Mouse (Mus musculus) midbrain, embryonic 12.5 days (tissue): ENCODE results near the gene Tlr11. TPM values are rescaled to one million over a fixed set of nuclear protein-coding genes. Genes with fewer than 3 reads are reported as not detected.

ENCODE experiments used
- ATAC-seq: fragments of 200-750 bp; cut with Nextera tagmentation; 2 replicates; pipeline ENCODE4 v1.8.0; 2017; ENCODE audit warnings: low read depth, moderate TSS enrichment, moderate library complexity; ENCODE audit not compliant: low FRiP score
- H3K27ac ChIP-seq: fragments of 300-500 bp; sonication (generic); replicated peaks from 2 replicates; pipeline ENCODE4 v1.5.1; 2016; ENCODE audit warnings: mild to moderate bottlenecking
- H3K27me3 ChIP-seq: fragments of 300-500 bp; sonication (generic); 2 replicates; pipeline ENCODE4 v1.6.1; 2016; ENCODE audit warnings: mild to moderate bottlenecking
- H3K36me3 ChIP-seq: fragments of 300-500 bp; sonication (generic); 2 replicates; pipeline ENCODE4 v1.6.1; 2016
- H3K4me1 ChIP-seq: fragments of 300-500 bp; sonication (generic); 2 replicates; pipeline ENCODE4 v1.6.1; 2016
- H3K4me2 ChIP-seq: fragments of 300-500 bp; sonication (generic); replicated peaks from 2 replicates; pipeline ENCODE4 v1.6.1; 2016; ENCODE audit warnings: mild to moderate bottlenecking, moderate library complexity
- H3K4me3 ChIP-seq: fragments of 300-500 bp; sonication (generic); 2 replicates; pipeline ENCODE4 v1.5.1; 2016; ENCODE audit warnings: mild to moderate bottlenecking
- H3K9ac ChIP-seq: fragments of 300-500 bp; sonication (generic); replicated peaks from 2 replicates; pipeline ENCODE4 v1.6.1; 2016; ENCODE audit warnings: mild to moderate bottlenecking, moderate library complexity
- H3K9me3 ChIP-seq: fragments of 300-500 bp; sonication (generic); 2 replicates; pipeline ENCODE4 v1.6.1; 2016; ENCODE audit warnings: mild to moderate bottlenecking
- WGBS: fragments of 180-500 bp; shearing (Covaris S2); methylation state at CpG from one replicate; pipeline ENCODE4 v1.1.7; 2016; 5-methylcytosine and 5-hydroxymethylcytosine counted together
- polyA plus RNA-seq: library from polyadenylated mRNA; unstranded; fragments of >200 nt; fragmentation: Nextera tagmentation; extraction: Ambion mirVana; gene quantifications from 2 replicates; pipeline ENCODE4 v1.2.1, GENCODE M21; 2016

Tlr11 gene
- not detected in 2 replicates for polyA plus RNA-seq

DNA sequence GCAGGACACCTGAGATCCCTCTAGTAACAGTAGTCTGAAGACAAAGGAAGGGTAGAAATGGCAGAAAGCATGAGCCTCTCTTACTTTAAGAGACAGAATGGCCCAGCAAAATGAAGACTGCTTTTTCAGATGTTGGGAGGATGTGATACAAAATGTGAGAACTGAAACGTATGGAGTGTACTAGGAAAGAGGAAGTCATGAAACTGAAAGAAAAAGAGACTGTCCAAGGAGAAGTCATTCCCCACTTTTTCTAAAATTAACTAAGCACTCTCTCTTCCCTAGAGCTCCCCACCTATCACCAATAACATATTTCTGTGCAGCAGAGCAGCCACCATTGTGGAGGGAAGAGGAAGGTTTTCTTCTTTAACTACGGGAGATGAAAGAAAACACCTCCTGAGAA, at the start of gene Tlr11:
Gene Tlr11, plus strand, starts transcription at position 322 of the 400 bp plus-strand sequence.
- Histone ChIP-seq H3K27ac (no peak within 1 kb of the TSS), H3K9me3 (0 out of 2 replicates have a peak, but pooled peaks cover 3% of the 10 kb centered on the region), H3K4me1 (no peaks in the 10 kb centered on the region), H3K9ac (no peak within 1 kb of the TSS), H3K4me3 (no peak within 1 kb of the TSS), H3K36me3 (no peaks in the 10 kb centered on the region), H3K4me2 (no peak within 1 kb of the TSS), H3K27me3 (no peaks in the 10 kb centered on the region)
- WGBS: 82% methylated on average over 2 of the region's 2 CpGs
- ATAC-seq: no peak

DNA sequence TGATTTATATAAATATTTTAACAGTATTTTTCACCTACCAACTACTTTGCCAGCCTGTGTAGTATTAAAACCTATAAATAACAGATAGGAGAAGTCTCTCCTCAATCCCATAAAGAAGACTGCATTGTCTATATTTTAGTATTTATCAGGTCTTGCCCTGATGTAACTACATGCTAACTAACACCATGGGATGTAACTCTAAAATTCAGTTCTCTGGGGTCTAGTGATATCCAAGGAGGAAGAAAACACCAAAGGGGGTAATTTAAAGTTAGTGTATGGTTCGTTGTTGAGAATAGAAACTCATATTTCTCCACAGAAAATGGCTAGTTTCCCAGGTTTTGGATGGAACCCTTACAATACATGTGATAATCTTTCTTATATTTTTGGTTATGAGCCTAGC, 31.1 kb upstream of the Tlr11 start, which contains the start of gene Olfr734:
Gene Olfr734, minus strand, starts transcription at position 101 of the 400 bp plus-strand sequence.
- Histone ChIP-seq H3K27me3 (no peaks in the 10 kb centered on the region), H3K4me1 (no peaks in the 10 kb centered on the region), H3K27ac (no peak within 1 kb of the TSS), H3K9ac (no peak within 1 kb of the TSS), H3K9me3 (peaks cover 3% of the 10 kb centered on the region; the same call in 1 of the 2 replicates), H3K4me3 (no peak within 1 kb of the TSS), H3K36me3 (no peaks in the 10 kb centered on the region), H3K4me2 (no peak within 1 kb of the TSS)
- 79% methylated on average over 1 of the region's 1 CpGs for WGBS
- no peak for ATAC-seq

DNA sequence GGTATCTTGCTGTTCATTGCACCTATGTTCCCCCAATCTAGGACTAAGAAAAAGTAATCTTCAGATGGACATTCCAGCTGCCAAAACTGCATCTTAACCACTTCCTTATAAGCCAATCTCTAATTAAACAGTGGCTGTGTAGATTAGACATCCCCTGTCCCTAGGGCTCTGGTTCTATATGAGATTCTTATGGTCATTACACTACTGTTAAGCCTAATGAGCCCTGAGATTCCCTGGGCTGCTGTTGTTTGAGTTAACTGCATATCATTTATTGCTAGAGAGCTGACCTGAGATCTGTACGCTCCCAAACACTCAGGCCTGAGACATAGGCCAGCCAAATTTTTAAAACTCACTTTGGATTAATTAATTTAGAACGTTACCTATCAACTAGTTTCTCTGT, 8.9 kb upstream of the Tlr11 start, which contains the start of gene Olfr735:
Gene Olfr735, minus strand, starts transcription at position 77 of the 400 bp plus-strand sequence.
- H3K9ac ChIP-seq: no peak within 1 kb of the TSS
- WGBS: 96% methylated on average over 2 of the region's 2 CpGs

DNA sequence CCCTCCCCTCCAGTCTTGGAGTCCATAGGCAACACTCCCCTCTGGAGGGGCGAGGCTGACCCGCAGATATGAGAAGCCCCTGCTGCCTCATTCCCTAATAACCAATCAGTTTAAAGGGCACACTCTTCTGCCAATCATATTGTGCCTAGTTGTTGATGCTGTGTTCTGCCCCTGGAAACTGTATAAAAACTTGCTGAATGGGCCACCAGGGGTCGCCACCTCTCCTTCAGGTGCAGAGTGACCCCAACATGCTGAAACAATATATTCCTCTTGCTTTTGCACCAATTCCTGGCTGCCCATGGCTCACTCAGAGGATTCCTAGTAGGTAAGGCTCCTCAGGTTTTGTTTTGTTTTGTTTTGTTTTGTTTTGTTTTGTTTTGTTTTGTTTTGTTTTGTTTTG, 5.3 kb upstream of the Tlr11 start:
- H3K9me3 ChIP-seq: 0 out of 2 replicates have a peak, but pooled peaks cover 3% of the 10 kb centered on the region
- 40% methylated on average over 3 of the region's 3 CpGs for WGBS
- no peak overlapping the region for H3K27ac ChIP-seq
- H3K36me3 ChIP-seq: no peaks in the 10 kb centered on the region
- H3K4me1 ChIP-seq: no peaks in the 10 kb centered on the region
- no peak for ATAC-seq
- H3K27me3 ChIP-seq: no peaks in the 10 kb centered on the region
- no peak overlapping the region for H3K9ac ChIP-seq
- H3K4me2 ChIP-seq: no peak overlapping the region
- no peak overlapping the region for H3K4me3 ChIP-seq

More for the DNA sequence above, 8.9 kb upstream of the Tlr11 start, which contains the start of gene Olfr735:
- H3K4me3 ChIP-seq: no peak within 1 kb of the TSS
- no peaks in the 10 kb centered on the region for H3K27me3 ChIP-seq
- ATAC-seq: no peak
- H3K9me3 ChIP-seq: no peaks in the 10 kb centered on the region
- no peaks in the 10 kb centered on the region for H3K4me1 ChIP-seq
- no peak within 1 kb of the TSS for H3K4me2 ChIP-seq
- H3K36me3 ChIP-seq: no peaks in the 10 kb centered on the region
- no peak within 1 kb of the TSS for H3K27ac ChIP-seq

- H3K4me2 ChIP-seq: no peak overlapping the region
- WGBS: 84% methylated on average over 2 of the region's 2 CpGs
- 0 out of 2 replicates have a peak, but pooled peaks cover 3% of the 10 kb centered on the region for H3K9me3 ChIP-seq
- H3K27me3 ChIP-seq: no peaks in the 10 kb centered on the region
- H3K27ac ChIP-seq: no peak overlapping the region
- H3K4me1 ChIP-seq: no peaks in the 10 kb centered on the region
- H3K4me3 ChIP-seq: no peak overlapping the region
- H3K36me3 ChIP-seq: no peaks in the 10 kb centered on the region
- ATAC-seq: no peak
- no peak overlapping the region for H3K9ac ChIP-seq
These were observed 989 bp upstream of the Tlr11 start for GRCm38 (mm10) chr14:50356725-50357124.

DNA sequence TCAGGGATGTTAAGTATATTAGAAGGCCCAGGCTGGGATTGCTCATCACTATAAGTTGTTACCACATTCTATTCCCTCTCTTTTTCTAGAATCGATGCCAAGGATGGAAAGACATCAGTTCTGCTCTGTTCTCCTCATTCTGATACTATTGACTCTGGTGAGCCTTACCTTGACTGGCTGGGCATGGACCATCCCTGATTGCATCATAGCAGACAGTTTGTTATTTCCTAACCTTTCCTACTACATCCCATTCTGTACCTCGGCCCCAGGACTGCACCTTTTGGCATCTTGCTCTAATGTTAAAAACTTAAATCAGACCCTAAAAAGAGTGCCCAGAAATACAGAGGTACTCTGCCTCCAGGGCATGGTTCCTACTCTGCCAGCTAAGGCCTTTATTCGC, 2.8 kb downstream of the Tlr11 start:
- ATAC-seq: no peak
- H3K4me1 ChIP-seq: no peaks in the 10 kb centered on the region
- 87% methylated on average over 3 of the region's 3 CpGs for WGBS

DNA sequence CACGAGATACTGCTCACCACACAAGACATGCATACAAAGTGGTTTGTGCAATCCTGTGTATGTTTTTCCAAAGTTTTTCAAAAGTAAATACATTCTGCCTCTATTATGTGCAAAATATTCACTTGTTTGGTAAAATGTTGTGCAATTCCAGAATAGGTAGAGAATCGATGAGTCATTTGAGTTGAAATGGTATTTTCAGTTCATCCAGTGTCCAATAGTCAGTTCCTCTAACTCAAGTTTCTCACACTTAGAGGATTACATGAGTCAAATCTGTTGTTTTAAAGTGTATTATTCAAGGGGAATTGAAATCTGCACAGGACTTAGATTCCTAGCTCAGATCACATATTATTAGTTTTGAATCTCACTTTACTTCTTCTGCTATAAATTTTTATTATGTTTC, 5.8 kb downstream of the Tlr11 start:
- no peak for ATAC-seq
- H3K9ac ChIP-seq: no peak overlapping the region
- H3K4me3 ChIP-seq: no peak overlapping the region
- WGBS: 79% methylated on average over 2 of the region's 2 CpGs
- no peak overlapping the region for H3K27ac ChIP-seq
- H3K36me3 ChIP-seq: no peaks in the 10 kb centered on the region
- no peak overlapping the region for H3K4me2 ChIP-seq
- H3K4me1 ChIP-seq: no peaks in the 10 kb centered on the region
- H3K27me3 ChIP-seq: no peaks in the 10 kb centered on the region
- H3K9me3 ChIP-seq: no peaks in the 10 kb centered on the region

More for the DNA sequence above, 2.8 kb downstream of the Tlr11 start:
- Histone ChIP-seq H3K4me3 (no peak overlapping the region), H3K36me3 (no peaks in the 10 kb centered on the region), H3K4me2 (no peak overlapping the region), H3K9ac (no peak overlapping the region), H3K9me3 (no peaks in the 10 kb centered on the region), H3K27me3 (no peaks in the 10 kb centered on the region), H3K27ac (no peak overlapping the region)

DNA sequence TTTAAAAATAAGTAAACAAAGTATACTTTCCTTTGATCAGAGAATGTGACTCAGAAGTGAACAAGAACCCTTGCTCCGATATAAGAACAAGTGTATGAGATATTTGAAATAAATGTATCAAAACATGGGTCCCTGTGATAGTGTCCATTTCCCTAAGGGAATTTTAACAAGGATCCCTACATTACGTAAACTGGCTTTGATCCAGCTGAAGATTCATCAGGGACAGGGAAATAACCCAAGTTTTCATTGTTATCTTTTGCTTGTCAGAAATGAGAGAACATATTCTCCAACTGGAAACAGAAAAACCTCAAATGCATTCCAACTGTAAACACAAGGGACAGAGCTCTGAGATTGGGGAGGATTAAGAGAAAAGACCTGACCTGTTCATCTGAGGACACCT, 23.1 kb downstream of the Tlr11 start, which contains the start of gene Olfr736:
Gene Olfr736, plus strand, starts transcription at position 301 of the 400 bp plus-strand sequence.
- Histone ChIP-seq H3K9me3 (no peaks in the 10 kb centered on the region), H3K4me2 (no peak within 1 kb of the TSS), H3K27ac (no peak within 1 kb of the TSS), H3K4me3 (no peak within 1 kb of the TSS), H3K9ac (no peak within 1 kb of the TSS), H3K27me3 (no peaks in the 10 kb centered on the region), H3K36me3 (no peaks in the 10 kb centered on the region), H3K4me1 (no peaks in the 10 kb centered on the region)
- no peak for ATAC-seq
- WGBS: 90% methylated on average over 2 of the region's 2 CpGs

GRCm38 (mm10) chr14:50407268-50407667, 49.6 kb downstream of the Tlr11 start, which contains the start of gene Olfr738:
Gene Olfr738 (plus strand): TSS chr14:50407568.
- no peak within 1 kb of the TSS for H3K4me2 ChIP-seq
- H3K27me3 ChIP-seq: no peaks in the 10 kb centered on the region
- H3K4me3 ChIP-seq: no peak within 1 kb of the TSS
- no peak within 1 kb of the TSS for H3K27ac ChIP-seq
- ATAC-seq: no peak
- no peak within 1 kb of the TSS for H3K9ac ChIP-seq
- H3K9me3 ChIP-seq: no peaks in the 10 kb centered on the region
- 79% methylated on average over 1 of the region's 1 CpGs for WGBS
- no peaks in the 10 kb centered on the region for H3K4me1 ChIP-seq
- no peaks in the 10 kb centered on the region for H3K36me3 ChIP-seq

Other genes starting within 250 kb of the Tlr11 start
- not detected in 2 replicates for gene Olfr727, start 234.7 kb upstream of the Tlr11 start, polyA plus RNA-seq
- not detected in 2 replicates for gene Olfr728, start 215.2 kb upstream of the Tlr11 start, polyA plus RNA-seq
- not detected in 2 replicates for gene Olfr729, start 205.0 kb upstream of the Tlr11 start, polyA plus RNA-seq
- gene Olfr730, start 169.7 kb upstream of the Tlr11 start, polyA plus RNA-seq: not detected in 2 replicates
- gene Olfr731, start 116.0 kb upstream of the Tlr11 start, polyA plus RNA-seq: not detected in 2 replicates
- not detected in 2 replicates for gene Olfr732, start 73.7 kb upstream of the Tlr11 start, polyA plus RNA-seq
- gene Olfr733, start 56.4 kb upstream of the Tlr11 start, polyA plus RNA-seq: not detected in 2 replicates
- not detected in 2 replicates for gene Olfr734, start 31.2 kb upstream of the Tlr11 start, polyA plus RNA-seq
- not detected in 2 replicates for gene Olfr735, start 9.0 kb upstream of the Tlr11 start, polyA plus RNA-seq
- gene Olfr736, start 23.2 kb downstream of the Tlr11 start, polyA plus RNA-seq: not detected in 2 replicates
- not detected in 2 replicates for gene Olfr738, start 49.7 kb downstream of the Tlr11 start, polyA plus RNA-seq
- not detected in 2 replicates for gene Olfr739, start 60.7 kb downstream of the Tlr11 start, polyA plus RNA-seq
- gene Olfr740, start 87.6 kb downstream of the Tlr11 start, polyA plus RNA-seq: not detected in 2 replicates
- not detected in 2 replicates for gene Olfr741, start 114.8 kb downstream of the Tlr11 start, polyA plus RNA-seq
- not detected in 2 replicates for gene Olfr742, start 145.7 kb downstream of the Tlr11 start, polyA plus RNA-seq
- not detected in 2 replicates for gene Olfr743, start 163.9 kb downstream of the Tlr11 start, polyA plus RNA-seq